8 mouse cellular contexts compared by ENCODE assay signal in genomic region chr19:32974778-32975240, GRCm38 (mm10).
A peak's percentile ranks its signal among the peaks of the same experiment; 100 is the strongest.
DNase-seq lines count a peak whose midpoint lies in the region; ATAC-seq and TF ChIP-seq lines count a peak whose summit lies in the region.

No protein-coding gene starts in this region.

- no peak for ATAC-seq in forebrain, embryonic 13.5 days
- ATAC-seq in embryonic facial prominence, embryonic 14.5 days (ENCODE audit: low read depth), result peak; percentile 87
- no peak for ATAC-seq in intestine, postnatal 0 days

- TF ChIP-seq CTCF in intestine, postnatal 0 days (IDR thresholded peaks at IDR 0.05; ENCODE audit: low read depth), result no peak

- DNase-seq in forebrain, embryonic 10.5 days (ENCODE audit: extremely low spot score, low spot score), result no peak
- no peak for DNase-seq in ES-E14 (ENCODE audit: low read depth, low spot score)
- peak; percentile 83 for DNase-seq in embryonic facial prominence, embryonic 14.5 days (ENCODE audit: low spot score)
- DNase-seq in kidney, postnatal 25 days, result peak; percentile 40 to 68
- no peak for DNase-seq in right cerebral cortex, postnatal 10 days (ENCODE audit: low spot score in 2 of 2)
- no peak for DNase-seq in spleen, adult 18-20 months

- H3K27ac ChIP-seq in forebrain, embryonic 10.5 days, result peak overlapping the region; percentile 30; the same call in 1 of the 2 replicates
- H3K27ac ChIP-seq in forebrain, embryonic 13.5 days, result no peak overlapping the region
- H3K27ac ChIP-seq in ES-E14 (ENCODE audit: insufficient read depth, low read depth, low read length, poor library complexity, severe bottlenecking), result peak overlapping the region; percentile 66
- H3K27ac ChIP-seq in embryonic facial prominence, embryonic 14.5 days (replicated peaks; ENCODE audit: low read depth, low read length), result peak overlapping the region; percentile 36; the same call in 1 of the 2 replicates
- H3K27ac ChIP-seq in intestine, postnatal 0 days (ENCODE audit: low read depth, low read length), result no peak overlapping the region

- in situ Hi-C loops in ES-E14 (cut with MboI; ENCODE audit: low sequenced_read_pairs in 2 of 2, unreplicated experiment in 2 of 2), result no loop called here

- peaks cover 4% of the 10 kb centered on the region for H3K4me1 ChIP-seq in forebrain, embryonic 10.5 days
- no peaks in the 10 kb centered on the region for H3K4me1 ChIP-seq in forebrain, embryonic 13.5 days
- peaks cover 0 to 5% of the 10 kb centered on the region in 2 experiments; a peak in 1 of 4 replicates for H3K4me1 ChIP-seq in ES-E14 (ENCODE audit: control insufficient read depth in 2 of 2, insufficient read depth in 2 of 2, low read length in 2 of 2, poor library complexity in 1 of 2)
- H3K4me1 ChIP-seq in embryonic facial prominence, embryonic 14.5 days (ENCODE audit: control insufficient read depth, insufficient read depth, low read length), result peaks cover 3% of the 10 kb centered on the region; the same call in 1 of the 2 replicates
- no peaks in the 10 kb centered on the region for H3K4me1 ChIP-seq in intestine, postnatal 0 days (replicated peaks; ENCODE audit: control insufficient read depth, insufficient read depth, low read length)

- no peaks in the 10 kb centered on the region for H3K36me3 ChIP-seq in forebrain, embryonic 10.5 days (replicated peaks)
- H3K36me3 ChIP-seq in forebrain, embryonic 13.5 days (ENCODE audit: poor library complexity, severe bottlenecking), result no peaks in the 10 kb centered on the region
- no peaks in the 10 kb centered on the region for H3K36me3 ChIP-seq in ES-E14 (ENCODE audit: control insufficient read depth, insufficient read depth, low read length, poor library complexity, severe bottlenecking)
- H3K36me3 ChIP-seq in embryonic facial prominence, embryonic 14.5 days (ENCODE audit: control insufficient read depth, insufficient read depth, low read length), result no peaks in the 10 kb centered on the region
- no peaks in the 10 kb centered on the region for H3K36me3 ChIP-seq in intestine, postnatal 0 days (ENCODE audit: control insufficient read depth, insufficient read depth)

- no peaks in the 10 kb centered on the region for H3K27me3 ChIP-seq in forebrain, embryonic 10.5 days (ENCODE audit: poor library complexity, severe bottlenecking)
- H3K27me3 ChIP-seq in forebrain, embryonic 13.5 days, result no peaks in the 10 kb centered on the region
- H3K27me3 ChIP-seq in embryonic facial prominence, embryonic 14.5 days (replicated peaks; ENCODE audit: control insufficient read depth, insufficient read depth, low read length), result no peaks in the 10 kb centered on the region
- no peaks in the 10 kb centered on the region for H3K27me3 ChIP-seq in intestine, postnatal 0 days (replicated peaks; ENCODE audit: control insufficient read depth, insufficient read depth, low read length)

- H3K4me3 ChIP-seq in forebrain, embryonic 10.5 days, result no peak overlapping the region
- H3K4me3 ChIP-seq in forebrain, embryonic 13.5 days, result no peak overlapping the region
- H3K4me3 ChIP-seq in ES-E14 (ENCODE audit: insufficient read depth in 1 of 2, low read depth in 1 of 2, low read length in 2 of 2, poor library complexity in 1 of 2, severe bottlenecking in 1 of 2), result no peak overlapping the region
- no peak overlapping the region for H3K4me3 ChIP-seq in embryonic facial prominence, embryonic 14.5 days (ENCODE audit: low read depth, low read length)
- H3K4me3 ChIP-seq in intestine, postnatal 0 days (ENCODE audit: low read depth, low read length), result no peak overlapping the region

- H3K9me3 ChIP-seq in forebrain, embryonic 10.5 days, result no peaks in the 10 kb centered on the region
- no peaks in the 10 kb centered on the region for H3K9me3 ChIP-seq in forebrain, embryonic 13.5 days (replicated peaks)
- no peaks in the 10 kb centered on the region for H3K9me3 ChIP-seq in ES-E14 (ENCODE audit: control insufficient read depth, insufficient read depth, low read depth, low read length)
- no peaks in the 10 kb centered on the region for H3K9me3 ChIP-seq in embryonic facial prominence, embryonic 14.5 days (ENCODE audit: control insufficient read depth, low read length)
- no peaks in the 10 kb centered on the region for H3K9me3 ChIP-seq in intestine, postnatal 0 days (ENCODE audit: control insufficient read depth)

- no peak overlapping the region for H3K9ac ChIP-seq in forebrain, embryonic 13.5 days
- no peak overlapping the region for H3K9ac ChIP-seq in ES-E14 (ENCODE audit: insufficient read depth, low read depth, low read length, poor library complexity, severe bottlenecking)
- no peak overlapping the region for H3K9ac ChIP-seq in embryonic facial prominence, embryonic 14.5 days (ENCODE audit: low read depth, low read length)
- H3K9ac ChIP-seq in intestine, postnatal 0 days (ENCODE audit: low read depth, low read length), result no peak overlapping the region

- 92% methylated on average over 4 of the region's 4 CpGs for WGBS in forebrain, embryonic 10.5 days
- 87% methylated on average over 4 of the region's 4 CpGs for WGBS in forebrain, embryonic 13.5 days
- WGBS in embryonic facial prominence, embryonic 14.5 days, result 66% methylated on average over 4 of the region's 4 CpGs
- WGBS in intestine, postnatal 0 days, result 81% methylated on average over 4 of the region's 4 CpGs

- H3K4me2 ChIP-seq in forebrain, embryonic 13.5 days, result no peak overlapping the region
- H3K4me2 ChIP-seq in embryonic facial prominence, embryonic 14.5 days (ENCODE audit: low read depth, low read length), result no peak overlapping the region
- H3K4me2 ChIP-seq in intestine, postnatal 0 days (replicated peaks; ENCODE audit: low read depth), result no peak overlapping the region

TF ChIP-seq in ES-E14, 5 proteins besides CTCF, POLR2A, EP300 and RAD21:
- TF ChIP-seq ZC3H11A (IDR thresholded peaks at IDR 0.05; ENCODE audit: borderline replicate concordance, low read depth, low read length) (no peak), MAFK (IDR thresholded peaks at IDR 0.05; ENCODE audit: insufficient read depth, low read depth, low read length) (no peak), CHD2 (IDR thresholded peaks at IDR 0.05; ENCODE audit: low read depth, low read length) (no peak), HCFC1 (IDR thresholded peaks at IDR 0.05; ENCODE audit: borderline replicate concordance, insufficient read depth, low read length) (no peak), ZNF384 (IDR thresholded peaks at IDR 0.05; ENCODE audit: low read depth, low read length) (no peak)

Comparison
In these comparisons a context has a peak if more than half of its experiments do, and no peak if none do; other contexts are left out.
1. H3K27ac ChIP-seq: peak in forebrain, embryonic 10.5 days (single experiment), ES-E14 (single experiment) and embryonic facial prominence, embryonic 14.5 days (single experiment); none in forebrain, embryonic 13.5 days (single experiment) and intestine, postnatal 0 days (single experiment).
2. DNase-seq: peak in embryonic facial prominence, embryonic 14.5 days (single experiment) and kidney, postnatal 25 days (2 of 2); none in forebrain, embryonic 10.5 days (single experiment), ES-E14 (single experiment), right cerebral cortex, postnatal 10 days (0 of 2) and spleen, adult 18-20 months (0 of 2).